In genomic region chr5:121384757-121385460, GRCm38 (mm10) we compare ENCODE assay signal across 8 mouse cellular contexts. TPM values are rescaled to one million over a fixed set of nuclear protein-coding genes. Genes with fewer than 3 reads are reported as not detected.
DNase-seq lines count a peak whose midpoint lies in the region; ATAC-seq lines count a peak whose summit lies in the region.

No protein-coding gene starts in this region.

- H3K4me1 ChIP-seq in forebrain, embryonic 13.5 days, result peaks cover 20% of the 10 kb centered on the region
- peaks cover 8% of the 10 kb centered on the region for H3K4me1 ChIP-seq in hindbrain, embryonic 16.5 days (ENCODE audit: control insufficient read depth, insufficient read depth, low read depth, low read length)
- H3K4me1 ChIP-seq in liver, embryonic 13.5 days (replicated peaks), result peaks cover 41% of the 10 kb centered on the region

- peak overlapping the region; percentile 74 for H3K4me2 ChIP-seq in forebrain, embryonic 13.5 days
- peak overlapping the region; percentile 72 for H3K4me2 ChIP-seq in hindbrain, embryonic 16.5 days (ENCODE audit: low read length)
- H3K4me2 ChIP-seq in liver, embryonic 13.5 days, result peak overlapping the region; percentile 96

- DNase-seq in cerebellum, adult 9-11 months, result peak; percentile 69
- no peak for DNase-seq in cerebellum, adult 8-10 months
- no peak for DNase-seq in liver, embryonic 13.5 days
- no peak for DNase-seq in urinary bladder, adult 2 months (ENCODE audit: low spot score)

- peak overlapping the region; percentile 87 for H3K9ac ChIP-seq in forebrain, embryonic 13.5 days
- H3K9ac ChIP-seq in hindbrain, embryonic 16.5 days (ENCODE audit: low read depth, low read length), result peak overlapping the region; percentile 80
- peak overlapping the region; percentile 87 for H3K9ac ChIP-seq in liver, embryonic 13.5 days

- ATAC-seq in activated CD4-positive, CD25-positive, alpha-beta regulatory T cell, adult 4 months, result peak; percentile 8
- peak; percentile 79 for ATAC-seq in forebrain, embryonic 13.5 days
- ATAC-seq in hindbrain, embryonic 16.5 days, result peak; percentile 78
- ATAC-seq in liver, embryonic 13.5 days (ENCODE audit: low read depth), result peak; percentile 44
- ATAC-seq in monocyte, adult 5-6 weeks (replicated peaks; ENCODE audit: insufficient number of reproducible peaks, low FRiP score, low TSS enrichment, poor library complexity, severe bottlenecking), result peak; percentile 8; the same call in 1 of the 2 replicates

- peaks cover 30% of the 10 kb centered on the region for H3K36me3 ChIP-seq in forebrain, embryonic 13.5 days (ENCODE audit: poor library complexity, severe bottlenecking)
- peaks cover 7% of the 10 kb centered on the region; the same call in 1 of the 2 replicates for H3K36me3 ChIP-seq in hindbrain, embryonic 16.5 days (ENCODE audit: control insufficient read depth, insufficient read depth, low read length)
- H3K36me3 ChIP-seq in liver, embryonic 13.5 days, result peaks cover 18% of the 10 kb centered on the region

- peak overlapping the region; percentile 81 for H3K27ac ChIP-seq in forebrain, embryonic 13.5 days
- peak overlapping the region; percentile 87 for H3K27ac ChIP-seq in hindbrain, embryonic 16.5 days (ENCODE audit: low read depth, low read length)
- H3K27ac ChIP-seq in liver, embryonic 13.5 days, result peak overlapping the region; percentile 95

- H3K9me3 ChIP-seq in forebrain, embryonic 13.5 days (replicated peaks), result 0 out of 2 replicates have a peak, but pooled peaks cover 6% of the 10 kb centered on the region
- H3K9me3 ChIP-seq in hindbrain, embryonic 16.5 days (ENCODE audit: control insufficient read depth, low read length), result no peaks in the 10 kb centered on the region
- no peaks in the 10 kb centered on the region for H3K9me3 ChIP-seq in liver, embryonic 13.5 days (replicated peaks)

- H3K4me3 ChIP-seq in forebrain, embryonic 13.5 days, result peak overlapping the region; percentile 77
- H3K4me3 ChIP-seq in hindbrain, embryonic 16.5 days (ENCODE audit: low read length), result peak overlapping the region; percentile 78
- peak overlapping the region; percentile 76 for H3K4me3 ChIP-seq in liver, embryonic 13.5 days (replicated peaks)

- 2% methylated on average over 42 of the region's 47 CpGs for WGBS in forebrain, embryonic 13.5 days
- 2% methylated on average over 35 of the region's 47 CpGs for WGBS in hindbrain, embryonic 16.5 days
- 3% methylated on average over 34 of the region's 47 CpGs for WGBS in liver, embryonic 13.5 days (ENCODE audit: insufficient replicate concordance)

- H3K27me3 ChIP-seq in forebrain, embryonic 13.5 days, result peaks cover 6% of the 10 kb centered on the region
- no peaks in the 10 kb centered on the region for H3K27me3 ChIP-seq in hindbrain, embryonic 16.5 days (replicated peaks; ENCODE audit: control insufficient read depth, insufficient read depth, low read length)
- H3K27me3 ChIP-seq in liver, embryonic 13.5 days, result no peaks in the 10 kb centered on the region

RNA-seq across cellular contexts. Expression of gene Trafd1, which starts 0.5 kb away (rescaled TPM):
- polyA plus RNA-seq in activated CD4-positive, CD25-positive, alpha-beta regulatory T cell, adult 4 months (2017; shearing (Covaris generic)), result 10 to 100 TPM; 33.7 to 38.3 TPM
- polyA plus RNA-seq in forebrain, embryonic 13.5 days (2015; fragmentation: Nextera tagmentation; extraction: Ambion mirVana), result 111 and 117 TPM in 2 replicates
- 112 and 124 TPM in 2 replicates for polyA plus RNA-seq in hindbrain, embryonic 16.5 days (2015; fragmentation: Nextera tagmentation; extraction: Ambion mirVana)
- polyA plus RNA-seq in liver, embryonic 13.5 days (2015; fragmentation: Nextera tagmentation; extraction: Ambion mirVana), result 19.7 and 21.4 TPM in 2 replicates
- 146 to 183 TPM (median 155 TPM) in 3 replicates for total RNA-seq in monocyte, adult 5-6 weeks (2017)
- polyA plus RNA-seq in urinary bladder, adult 2 months (2012; rRNA removed), result 106 and 115 TPM in 2 replicates

RNA-seq across cellular contexts. Expression of gene Naa25, which starts 12.8 kb away (rescaled TPM):
- 10 to 100 TPM; 27.0 to 30.4 TPM for polyA plus RNA-seq in activated CD4-positive, CD25-positive, alpha-beta regulatory T cell, adult 4 months (2017; shearing (Covaris generic))
- 46.7 and 52.2 TPM in 2 replicates for polyA plus RNA-seq in forebrain, embryonic 13.5 days (2015; fragmentation: Nextera tagmentation; extraction: Ambion mirVana)
- 58.5 and 59.4 TPM in 2 replicates for polyA plus RNA-seq in hindbrain, embryonic 16.5 days (2015; fragmentation: Nextera tagmentation; extraction: Ambion mirVana)
- 32.8 and 37.7 TPM in 2 replicates for polyA plus RNA-seq in liver, embryonic 13.5 days (2015; fragmentation: Nextera tagmentation; extraction: Ambion mirVana)
- total RNA-seq in monocyte, adult 5-6 weeks (2017), result 11.7 to 38.6 TPM (median 24.4 TPM) in 3 replicates
- 15.8 and 17.2 TPM in 2 replicates for polyA plus RNA-seq in urinary bladder, adult 2 months (2012; rRNA removed)

Comparison
In these comparisons a context has a peak if more than half of its experiments do, and no peak if none do; other contexts are left out.
1. ATAC-seq: peak in every context shown above with its lines; median percentile 79 in forebrain, embryonic 13.5 days; 78 in hindbrain, embryonic 16.5 days; 44 in liver, embryonic 13.5 days; 8 in activated CD4-positive, CD25-positive, alpha-beta regulatory T cell, adult 4 months; 8 in monocyte, adult 5-6 weeks.